Mouse (Mus musculus) testis, adult 2 months (tissue): ENCODE measurements around the gene Otx1. TPM values are rescaled to one million over a fixed set of nuclear protein-coding genes. Genes with fewer than 3 reads are reported as not detected.

Experiments
- H3K27ac ChIP-seq: fragments of 200-500 bp; 2 replicates; pipeline ENCODE4 v1.5.1; 2012; ENCODE audit warnings: low read depth, low read length; ENCODE audit not compliant: control insufficient read depth, insufficient read depth
- H3K27me3 ChIP-seq: fragments of 200-500 bp; 2 replicates; pipeline ENCODE4 v1.6.1; 2012; ENCODE audit warnings: mild to moderate bottlenecking, low read length, moderate library complexity; ENCODE audit not compliant: control insufficient read depth, insufficient read depth
- H3K36me3 ChIP-seq: fragments of 200-500 bp; 2 replicates; pipeline ENCODE4 v1.6.1; 2012; ENCODE audit warnings: mild to moderate bottlenecking, low read length; ENCODE audit not compliant: control insufficient read depth, insufficient read depth
- H3K4me1 ChIP-seq: fragments of 200-500 bp; 2 replicates; pipeline ENCODE4 v1.6.1; 2012; ENCODE audit warnings: low read length; ENCODE audit not compliant: control insufficient read depth, insufficient read depth
- H3K4me3 ChIP-seq: fragments of 200-500 bp; 2 replicates; pipeline ENCODE4 v1.5.1; 2012; ENCODE audit warnings: low read depth, mild to moderate bottlenecking, low read length, moderate library complexity, mixed read lengths; ENCODE audit not compliant: control insufficient read depth
- CTCF ChIP-seq: fragments of 200-500 bp; IDR thresholded peaks from 2 replicates; pipeline ENCODE4 v1.5.1; 2012; ENCODE audit warnings: low read depth, mild to moderate bottlenecking, inconsistent platforms, low read length, moderate library complexity; ENCODE audit not compliant: control insufficient read depth, insufficient read depth, insufficient replicate concordance
- POLR2A ChIP-seq: fragments of 200-500 bp; IDR thresholded peaks from 2 replicates; pipeline ENCODE4 v1.6.1; 2012; ENCODE audit warnings: low read depth, mild to moderate bottlenecking, inconsistent platforms, low read length, moderate library complexity; ENCODE audit not compliant: control insufficient read depth
- polyA plus RNA-seq: library from polyadenylated mRNA; depleted of rRNA; stranded (reverse); fragments of >200 nt; gene quantifications from 2 replicates; pipeline ENCODE4 v1.2.3, GENCODE M21; 2012

Otx1 gene
- polyA plus RNA-seq, 1 experiment, result 0.23 TPM

DNA sequence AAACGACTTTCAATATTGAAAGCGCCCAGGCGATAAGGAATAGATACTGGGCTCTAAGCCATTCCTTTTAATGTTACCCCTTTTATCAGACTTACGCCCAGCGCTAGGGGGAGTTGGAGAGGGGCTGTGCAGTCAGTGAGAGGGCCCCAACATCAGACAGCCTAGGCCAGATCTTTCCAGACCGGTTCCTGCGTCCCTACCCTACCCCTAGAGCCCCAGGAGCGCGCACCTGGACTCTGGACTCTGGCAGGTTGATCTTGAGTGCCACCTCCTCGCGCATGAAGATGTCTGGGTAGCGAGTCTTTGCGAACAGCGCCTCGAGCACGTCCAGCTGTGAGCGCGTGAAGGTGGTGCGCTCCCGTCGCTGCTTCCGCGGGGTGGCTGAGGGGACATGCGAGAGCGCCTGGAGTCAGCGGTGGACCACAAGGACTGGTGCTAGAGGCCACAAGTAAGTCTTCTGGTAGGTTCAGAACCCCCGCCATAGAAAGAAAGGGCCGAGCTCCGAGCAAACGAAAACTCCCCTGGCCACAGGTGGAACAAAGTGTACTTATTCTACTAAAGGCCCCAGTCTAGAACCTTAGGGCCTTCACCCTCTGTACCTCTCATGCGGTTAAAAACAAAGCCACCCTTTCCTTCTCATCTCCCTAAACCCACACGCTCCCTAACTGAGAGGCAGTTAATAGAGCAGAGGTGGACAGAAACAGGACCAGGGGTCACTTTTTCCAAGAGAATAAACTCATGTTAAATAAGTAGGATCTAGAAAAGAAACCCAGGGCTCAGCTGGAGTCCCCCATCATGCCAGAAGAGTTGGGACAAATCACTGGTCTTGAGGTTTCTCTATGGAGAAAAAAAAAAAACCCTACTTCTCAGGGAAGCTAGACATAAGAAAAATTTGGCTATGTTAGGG is 4.3 kb downstream of the Otx1 start:
- Histone ChIP-seq H3K27ac (no peak overlapping the region), H3K27me3 (peaks cover 9% of the 10 kb centered on the region), H3K36me3 (no peaks in the 10 kb centered on the region), H3K4me1 (peaks cover 46% of the 10 kb centered on the region), H3K4me3 (no peak overlapping the region)
- TF ChIP-seq POLR2A, result no peak
- TF ChIP-seq CTCF, result no peak

DNA sequence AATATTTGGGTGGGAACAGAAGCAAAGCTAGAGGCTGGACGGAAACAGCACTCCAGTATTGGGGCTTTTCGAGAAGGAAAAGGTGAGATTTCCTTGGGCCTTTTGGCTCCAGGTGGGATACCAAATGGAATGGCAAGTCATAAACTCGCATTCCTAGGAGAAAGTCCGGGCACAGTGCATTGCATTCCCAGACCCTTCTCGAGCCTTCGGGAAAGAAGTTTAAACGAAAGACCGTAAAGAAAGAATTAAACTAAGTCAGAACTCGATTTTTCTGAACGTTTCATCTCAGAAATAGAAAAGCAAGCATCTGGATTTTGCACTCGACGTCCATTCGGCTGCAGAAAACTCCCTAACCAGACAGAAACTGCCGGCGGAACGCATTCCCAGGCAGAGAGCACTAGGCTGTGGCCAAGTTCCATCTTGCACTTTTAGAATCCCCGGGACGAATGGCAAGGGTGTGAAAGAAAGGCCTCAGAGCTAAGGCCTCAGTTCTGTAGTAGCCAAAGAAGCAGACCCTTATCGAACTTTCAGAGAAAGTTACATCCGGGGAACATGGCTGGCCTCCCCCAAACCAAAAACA is 5.0 kb downstream of the Otx1 start:
- TF ChIP-seq CTCF, result no peak
- no peak for TF ChIP-seq POLR2A
- peaks cover 7% of the 10 kb centered on the region for H3K27me3 ChIP-seq
- no peak overlapping the region for H3K27ac ChIP-seq
- peaks cover 49% of the 10 kb centered on the region for H3K4me1 ChIP-seq
- H3K36me3 ChIP-seq, result no peaks in the 10 kb centered on the region
- H3K4me3 ChIP-seq, result no peak overlapping the region

DNA sequence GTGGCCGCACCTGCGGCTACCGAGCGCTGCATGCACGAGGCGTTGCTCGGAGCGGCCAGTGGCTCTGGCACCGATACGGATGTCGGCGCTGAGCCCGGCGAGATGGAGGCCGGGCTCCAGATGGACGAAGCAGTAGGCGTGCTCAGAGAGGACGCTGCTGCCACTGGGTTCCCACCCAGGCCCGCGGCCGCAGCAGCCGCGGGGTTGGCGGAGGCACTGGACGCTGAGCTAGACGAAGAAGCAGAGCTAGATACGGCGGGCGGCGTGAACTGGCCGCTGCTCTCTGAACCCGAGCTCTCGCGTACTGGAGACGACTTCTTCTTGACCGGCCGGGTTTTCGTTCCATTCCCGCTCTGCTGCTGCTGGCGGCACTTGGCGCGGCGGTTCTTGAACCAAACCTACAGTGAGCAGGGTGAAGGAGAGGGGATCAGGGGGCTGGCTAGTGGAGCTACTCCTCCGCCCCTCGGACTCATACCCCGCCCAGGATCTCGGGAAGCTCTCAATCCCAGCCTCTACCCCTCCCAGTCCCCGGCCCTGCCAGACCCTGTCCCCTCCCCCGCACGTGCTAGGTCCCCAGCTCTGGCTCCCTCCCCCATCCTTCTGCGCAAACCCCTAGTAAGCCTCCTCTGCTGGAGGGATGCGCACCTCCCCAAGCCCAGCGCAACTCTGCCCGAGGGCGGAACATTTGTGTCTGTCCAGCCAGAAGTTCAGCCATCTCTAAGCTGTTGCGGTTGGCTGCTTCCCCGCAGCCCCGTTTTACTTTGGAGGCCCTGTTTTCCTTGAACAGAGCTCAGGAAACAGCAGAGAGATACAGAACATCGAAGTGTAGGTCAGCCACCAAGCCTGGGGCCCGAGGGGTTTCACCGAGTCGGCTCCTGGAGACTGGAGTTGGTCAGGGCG is 5.8 kb downstream of the Otx1 start:
- Histone ChIP-seq H3K27ac (no peak overlapping the region), H3K27me3 (peaks cover 5% of the 10 kb centered on the region), H3K4me3 (no peak overlapping the region; the same call in 1 of the 2 replicates), H3K4me1 (peaks cover 44% of the 10 kb centered on the region), H3K36me3 (no peaks in the 10 kb centered on the region)
- TF ChIP-seq POLR2A, result no peak
- TF ChIP-seq CTCF, result no peak

DNA sequence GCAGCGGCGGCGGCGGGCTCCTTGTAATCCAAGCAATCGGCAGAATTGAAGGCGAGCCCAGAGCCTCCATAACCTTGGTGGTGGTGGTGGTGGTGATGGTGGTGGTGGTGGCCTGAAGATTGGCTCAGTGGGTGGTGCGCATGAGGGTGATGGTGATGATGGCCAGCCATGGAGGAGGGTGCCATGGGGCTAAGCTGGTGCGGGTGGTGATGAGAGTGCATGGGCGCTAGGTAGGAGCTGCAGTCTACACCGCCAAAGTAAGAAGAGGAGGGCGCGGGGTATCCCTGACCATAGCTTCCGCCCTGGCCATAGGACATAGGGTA is 6.4 kb downstream of the Otx1 start:
- TF ChIP-seq CTCF, result no peak
- TF ChIP-seq POLR2A, result no peak

DNA sequence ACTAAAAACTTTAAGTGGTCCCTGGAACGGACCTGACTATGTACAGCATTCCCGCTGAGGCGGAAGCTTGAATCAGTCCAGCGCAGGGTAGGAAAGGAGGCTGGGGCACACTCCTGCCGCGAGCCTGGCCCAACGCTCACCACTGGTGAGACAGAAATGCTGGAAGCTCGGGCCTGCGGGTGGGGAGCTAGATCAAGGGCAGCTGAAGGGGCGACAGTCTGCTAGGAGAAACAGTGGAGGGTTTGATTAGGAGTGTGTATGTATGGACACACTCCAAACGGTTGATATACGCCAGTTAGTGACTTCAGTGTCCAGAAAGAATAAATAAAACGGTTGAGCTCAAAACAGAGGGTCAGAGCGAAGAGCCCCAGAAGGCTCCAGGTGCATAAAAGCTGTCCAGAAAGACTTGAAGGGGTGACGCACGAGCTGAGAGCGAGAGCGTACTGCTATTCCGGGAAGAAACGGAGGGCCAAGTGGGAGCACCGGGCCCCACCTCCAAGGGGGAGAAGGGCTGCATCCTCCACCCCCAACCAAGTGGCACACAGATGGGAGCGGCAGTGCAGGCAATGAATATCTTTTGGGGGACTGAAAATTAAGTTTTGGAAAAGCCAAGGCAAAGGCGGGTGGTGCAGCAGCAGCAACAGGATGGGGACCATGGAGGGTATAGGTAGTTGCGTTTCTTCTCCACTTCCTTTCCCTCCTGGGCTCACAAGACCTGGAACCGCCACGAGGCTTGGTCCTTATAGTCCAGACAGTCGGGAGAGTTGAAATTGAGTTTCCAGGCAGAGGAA is 7.0 kb downstream of the Otx1 start:
- Histone ChIP-seq H3K27ac (no peak overlapping the region), H3K4me1 (peaks cover 35% of the 10 kb centered on the region), H3K4me3 (no peak overlapping the region), H3K27me3 (peaks cover 5% of the 10 kb centered on the region), H3K36me3 (no peaks in the 10 kb centered on the region)
- TF ChIP-seq POLR2A (no peak), CTCF (no peak)

More for the DNA sequence above, 6.4 kb downstream of the Otx1 start:
- Histone ChIP-seq H3K36me3 (no peaks in the 10 kb centered on the region), H3K4me1 (peaks cover 39% of the 10 kb centered on the region), H3K27me3 (peaks cover 5% of the 10 kb centered on the region), H3K27ac (no peak overlapping the region), H3K4me3 (no peak overlapping the region; the same call in 1 of the 2 replicates)

DNA sequence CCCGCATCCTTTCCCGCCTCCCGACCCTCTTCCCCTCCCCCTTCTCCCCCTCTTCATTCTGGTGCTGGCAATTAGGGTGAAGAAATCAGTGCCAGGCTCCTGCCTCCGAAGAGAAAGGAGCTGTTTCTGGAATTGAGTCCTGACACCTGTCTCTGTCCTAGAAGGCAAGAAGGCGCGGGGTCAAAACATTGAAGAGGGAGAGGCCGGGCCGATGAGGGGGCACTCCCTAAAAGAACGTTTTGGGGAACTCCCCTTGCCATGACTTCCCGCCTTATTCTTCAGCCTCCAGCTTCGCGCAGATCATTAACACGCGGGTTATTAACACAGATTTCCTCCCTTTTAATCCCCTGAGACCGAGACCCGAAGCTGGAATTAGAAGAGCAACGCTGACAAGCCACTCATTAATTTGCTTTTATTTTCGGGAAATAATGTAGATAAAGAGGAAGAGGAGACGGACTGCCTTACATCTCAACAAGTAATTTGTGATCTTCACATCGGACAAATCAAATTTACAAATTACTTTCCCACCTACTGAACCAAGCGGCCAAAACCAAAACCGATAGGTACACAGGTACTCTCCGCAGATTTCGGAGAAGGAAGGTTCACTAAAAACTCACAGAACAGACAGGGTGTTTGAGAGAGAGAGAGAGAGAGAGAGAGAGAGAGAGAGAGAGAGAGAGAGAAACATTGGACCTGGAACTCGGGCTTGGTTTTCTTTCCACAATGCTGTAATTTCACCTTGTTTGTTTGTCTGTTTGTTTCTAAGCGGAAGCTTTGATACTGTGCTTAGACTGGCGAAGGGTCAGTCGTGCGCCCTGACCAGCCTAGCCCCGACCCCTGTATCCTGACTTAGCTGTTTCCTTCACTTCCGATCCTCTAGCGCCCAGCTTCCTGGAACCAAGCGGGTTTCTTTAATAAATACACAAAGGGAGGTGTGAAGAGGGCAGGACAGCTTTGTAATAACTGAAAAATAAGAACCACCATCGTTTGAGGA is 8.0 kb downstream of the Otx1 start:
- H3K27me3 ChIP-seq, result peaks cover 5% of the 10 kb centered on the region; the same call in 1 of the 2 replicates
- H3K4me1 ChIP-seq, result peaks cover 33% of the 10 kb centered on the region
- no peak overlapping the region for H3K4me3 ChIP-seq
- H3K27ac ChIP-seq, result no peak overlapping the region
- TF ChIP-seq POLR2A, result no peak
- no peak for TF ChIP-seq CTCF
- no peaks in the 10 kb centered on the region for H3K36me3 ChIP-seq
